Mouse (Mus musculus): ENCODE data around the gene Gtf2ird2. TPM values are rescaled to one million over a fixed set of nuclear protein-coding genes. Genes with fewer than 3 reads are reported as not detected.
A peak's percentile ranks its signal among the peaks of the same experiment; 100 is the strongest.

Gtf2ird2 gene
- polyA plus RNA-seq, 1 experiment, result 3.5 TPM

DNA sequence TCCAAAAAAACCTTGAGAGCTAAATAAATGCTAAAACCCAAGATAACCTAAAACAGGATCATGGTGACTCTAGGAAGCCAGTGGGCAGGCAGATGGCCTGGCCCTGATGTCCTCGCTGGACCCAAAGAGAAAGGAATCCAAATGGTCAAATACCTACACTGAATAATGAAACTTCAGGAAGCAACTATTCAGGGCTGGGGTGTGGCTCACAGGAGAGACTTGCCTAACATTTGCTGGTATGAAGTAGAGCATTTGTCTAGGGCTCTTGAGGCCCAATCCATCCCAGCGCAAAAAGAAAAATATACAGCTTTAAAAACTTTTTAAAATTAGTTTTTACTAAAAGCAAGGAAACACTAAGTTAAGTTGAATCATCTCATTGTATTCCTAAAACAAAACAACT is 75.1 kb downstream of the Gtf2ird2 start:
- Histone ChIP-seq H3K36me3 (ENCODE audit: control insufficient read depth, insufficient read depth, low read length) (peaks cover 69% of the 10 kb centered on the region), H3K27me3 (ENCODE audit: control insufficient read depth, insufficient read depth, low read length) (no peaks in the 10 kb centered on the region), H3K4me1 (ENCODE audit: control insufficient read depth, insufficient read depth, insufficient read length, low read length) (no peaks in the 10 kb centered on the region), H3K27ac (ENCODE audit: insufficient read depth, low read depth, low read length) (no peak overlapping the region), H3K4me3 (ENCODE audit: low read depth, low read length) (no peak overlapping the region)
- TF ChIP-seq CTCF (IDR thresholded peaks at IDR 0.05; ENCODE audit: extremely low read depth, insufficient read length, insufficient replicate concordance, low read depth, low read length) (no peak), POLR2A (IDR thresholded peaks at IDR 0.05; ENCODE audit: low read depth, low read length) (no peak)
- 92% methylated on average over 2 of the region's 2 CpGs for WGBS

DNA sequence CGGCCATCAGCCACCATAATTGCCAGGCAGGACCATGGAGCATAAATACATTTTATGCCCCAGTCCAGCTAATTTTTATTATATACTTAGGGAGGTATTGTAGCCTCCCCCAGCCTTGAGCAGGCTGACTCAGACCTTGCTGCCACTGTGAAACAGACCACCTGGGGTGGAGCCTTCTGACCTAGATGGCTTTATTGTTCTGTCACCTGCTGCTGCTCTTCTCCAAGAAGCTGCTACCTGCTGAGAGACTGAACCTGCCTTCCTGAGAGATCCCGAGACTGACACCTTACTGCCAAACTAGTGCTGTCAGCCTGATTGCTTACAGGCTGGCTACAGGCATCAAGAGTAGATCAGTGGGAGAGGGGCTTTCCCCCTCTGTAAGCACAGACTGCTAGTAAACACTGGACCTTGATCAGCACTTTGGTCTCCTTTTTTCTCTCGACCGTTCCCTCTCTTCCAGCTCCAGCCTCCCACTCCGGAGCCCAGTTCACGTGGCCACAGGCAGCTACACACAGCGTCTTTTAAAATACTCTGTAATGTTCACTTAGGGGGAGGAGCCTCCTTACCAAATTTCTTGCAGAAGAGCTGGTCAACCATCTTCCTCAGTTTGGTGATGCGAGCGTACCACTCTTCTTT is 76.3 kb downstream of the Gtf2ird2 start:
- no peaks in the 10 kb centered on the region for H3K4me1 ChIP-seq (ENCODE audit: control insufficient read depth, insufficient read depth, insufficient read length, low read length)
- H3K27me3 ChIP-seq (ENCODE audit: control insufficient read depth, insufficient read depth, low read length), result no peaks in the 10 kb centered on the region
- H3K4me3 ChIP-seq (ENCODE audit: low read depth, low read length), result no peak overlapping the region
- H3K36me3 ChIP-seq (ENCODE audit: control insufficient read depth, insufficient read depth, low read length), result peaks cover 70% of the 10 kb centered on the region
- no peak overlapping the region for H3K27ac ChIP-seq (ENCODE audit: insufficient read depth, low read depth, low read length)
- WGBS, result 94% methylated on average over 9 of the region's 9 CpGs
- TF ChIP-seq CTCF (IDR thresholded peaks at IDR 0.05; ENCODE audit: extremely low read depth, insufficient read length, insufficient replicate concordance, low read depth, low read length), result no peak
- TF ChIP-seq POLR2A (IDR thresholded peaks at IDR 0.05; ENCODE audit: low read depth, low read length), result no peak

- peaks cover 61% of the 10 kb centered on the region for H3K36me3 ChIP-seq (ENCODE audit: control insufficient read depth, insufficient read depth, low read length)
- H3K4me1 ChIP-seq (ENCODE audit: control insufficient read depth, insufficient read depth, insufficient read length, low read length), result peaks cover 3% of the 10 kb centered on the region; the same call in 1 of the 2 replicates
- H3K4me3 ChIP-seq (ENCODE audit: low read depth, low read length), result no peak overlapping the region
- 81% methylated on average over 2 of the region's 2 CpGs for WGBS
- H3K27me3 ChIP-seq (ENCODE audit: control insufficient read depth, insufficient read depth, low read length), result no peaks in the 10 kb centered on the region
- no peak for TF ChIP-seq POLR2A (IDR thresholded peaks at IDR 0.05; ENCODE audit: low read depth, low read length)
- TF ChIP-seq CTCF (IDR thresholded peaks at IDR 0.05; ENCODE audit: extremely low read depth, insufficient read length, insufficient replicate concordance, low read depth, low read length), result no peak
- H3K27ac ChIP-seq (ENCODE audit: insufficient read depth, low read depth, low read length), result no peak overlapping the region
Observed at GRCm38 (mm10) chr5:134265890-134266289, 82.1 kb downstream of the Gtf2ird2 start.

GRCm38 (mm10) chr5:134266404-134266803 is 82.6 kb downstream of the Gtf2ird2 start:
- H3K27ac ChIP-seq (ENCODE audit: insufficient read depth, low read depth, low read length), result no peak overlapping the region
- TF ChIP-seq POLR2A (IDR thresholded peaks at IDR 0.05; ENCODE audit: low read depth, low read length) (no peak), CTCF (IDR thresholded peaks at IDR 0.05; ENCODE audit: extremely low read depth, insufficient read length, insufficient replicate concordance, low read depth, low read length) (no peak)
- peaks cover 3% of the 10 kb centered on the region; the same call in 1 of the 2 replicates for H3K4me1 ChIP-seq (ENCODE audit: control insufficient read depth, insufficient read depth, insufficient read length, low read length)
- H3K36me3 ChIP-seq (ENCODE audit: control insufficient read depth, insufficient read depth, low read length), result peaks cover 60% of the 10 kb centered on the region
- no peak overlapping the region for H3K4me3 ChIP-seq (ENCODE audit: low read depth, low read length)
- WGBS, result 85% methylated on average over 18 of the region's 18 CpGs
- H3K27me3 ChIP-seq (ENCODE audit: control insufficient read depth, insufficient read depth, low read length), result no peaks in the 10 kb centered on the region

DNA sequence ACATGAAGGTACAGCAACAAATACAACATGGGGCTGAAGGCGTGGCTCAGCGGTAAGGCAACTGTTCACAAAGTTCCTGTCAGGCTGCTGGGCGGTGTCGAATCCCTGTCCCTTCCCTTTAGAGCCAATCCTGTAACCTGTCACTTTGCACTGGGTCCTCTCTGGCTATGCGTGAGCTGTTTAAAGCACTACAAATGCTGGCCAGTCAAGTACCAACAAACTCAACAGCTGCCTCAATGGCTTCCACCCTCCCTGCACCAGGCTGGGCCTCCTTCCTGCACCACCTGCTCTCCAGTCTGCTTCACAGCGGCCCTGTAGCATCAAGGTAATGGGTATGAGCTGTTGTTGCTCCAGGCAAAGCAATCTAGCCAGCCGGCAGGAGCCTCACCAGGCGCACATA is 84.9 kb downstream of the Gtf2ird2 start:
- WGBS, result 88% methylated on average over 8 of the region's 8 CpGs
- Histone ChIP-seq H3K4me3 (ENCODE audit: low read depth, low read length) (no peak overlapping the region), H3K27ac (ENCODE audit: insufficient read depth, low read depth, low read length) (peak overlapping the region; percentile 69), H3K27me3 (ENCODE audit: control insufficient read depth, insufficient read depth, low read length) (no peaks in the 10 kb centered on the region), H3K4me1 (ENCODE audit: control insufficient read depth, insufficient read depth, insufficient read length, low read length) (peaks cover 3% of the 10 kb centered on the region; the same call in 1 of the 2 replicates), H3K36me3 (ENCODE audit: control insufficient read depth, insufficient read depth, low read length) (peaks cover 59% of the 10 kb centered on the region)
- TF ChIP-seq CTCF (IDR thresholded peaks at IDR 0.05; ENCODE audit: extremely low read depth, insufficient read length, insufficient replicate concordance, low read depth, low read length), result no peak
- no peak for TF ChIP-seq POLR2A (IDR thresholded peaks at IDR 0.05; ENCODE audit: low read depth, low read length)

DNA sequence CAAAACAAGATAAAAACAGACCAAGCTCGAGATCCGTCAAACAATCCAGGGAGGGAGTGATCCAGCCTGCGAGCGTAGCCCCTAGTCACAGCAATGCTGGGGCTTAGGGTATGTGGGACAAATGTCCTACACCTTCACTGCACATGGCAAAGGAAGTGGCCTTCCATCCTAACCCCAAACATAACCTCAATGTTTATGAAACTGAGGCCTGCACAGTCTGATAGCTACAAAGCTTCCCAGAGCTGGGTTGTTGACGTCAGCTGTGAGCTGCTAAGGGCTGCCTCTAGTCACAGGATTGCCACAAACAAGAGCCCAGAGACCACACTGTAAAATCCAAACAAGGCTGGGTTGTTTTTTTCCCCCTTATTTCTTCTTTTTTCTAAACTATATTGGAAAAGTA is 85.9 kb downstream of the Gtf2ird2 start:
- H3K27ac ChIP-seq (ENCODE audit: insufficient read depth, low read depth, low read length), result peak overlapping the region; percentile 69
- H3K4me1 ChIP-seq (ENCODE audit: control insufficient read depth, insufficient read depth, insufficient read length, low read length), result peaks cover 3% of the 10 kb centered on the region; the same call in 1 of the 2 replicates
- H3K4me3 ChIP-seq (ENCODE audit: low read depth, low read length), result no peak overlapping the region
- WGBS, result 63% methylated on average over 5 of the region's 5 CpGs
- TF ChIP-seq POLR2A (IDR thresholded peaks at IDR 0.05; ENCODE audit: low read depth, low read length), result no peak
- peaks cover 57% of the 10 kb centered on the region for H3K36me3 ChIP-seq (ENCODE audit: control insufficient read depth, insufficient read depth, low read length)
- no peaks in the 10 kb centered on the region for H3K27me3 ChIP-seq (ENCODE audit: control insufficient read depth, insufficient read depth, low read length)

DNA sequence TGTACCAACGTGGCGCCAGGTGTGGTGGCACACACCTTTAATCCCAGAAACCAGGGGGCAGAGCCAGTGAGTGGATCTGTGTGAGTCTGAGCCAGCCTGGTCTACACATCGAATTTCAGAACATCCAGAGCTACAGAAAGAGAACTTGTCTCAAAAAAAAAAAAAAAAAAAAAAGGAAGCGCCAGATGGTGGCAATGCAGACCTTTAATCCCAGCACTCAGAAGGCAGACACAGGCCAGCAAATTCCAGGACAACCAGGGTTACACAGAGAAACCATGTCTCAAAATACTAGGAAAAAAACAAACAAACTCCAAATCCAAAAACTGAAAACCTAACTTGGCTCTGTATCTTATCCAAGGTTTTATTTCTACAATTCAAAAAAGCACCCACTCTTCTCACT is 86.7 kb downstream of the Gtf2ird2 start:
- Histone ChIP-seq H3K4me1 (ENCODE audit: control insufficient read depth, insufficient read depth, insufficient read length, low read length) (peaks cover 3% of the 10 kb centered on the region), H3K27ac (ENCODE audit: insufficient read depth, low read depth, low read length) (peak overlapping the region; percentile 69), H3K27me3 (ENCODE audit: control insufficient read depth, insufficient read depth, low read length) (no peaks in the 10 kb centered on the region), H3K4me3 (ENCODE audit: low read depth, low read length) (no peak overlapping the region), H3K36me3 (ENCODE audit: control insufficient read depth, insufficient read depth, low read length) (peaks cover 54% of the 10 kb centered on the region)
- TF ChIP-seq CTCF (IDR thresholded peaks at IDR 0.05; ENCODE audit: extremely low read depth, insufficient read length, insufficient replicate concordance, low read depth, low read length), result no peak
- 74% methylated on average over 4 of the region's 4 CpGs for WGBS
